Mouse (Mus musculus): ENCODE data around the gene Map3k5. TPM values are rescaled to one million over a fixed set of nuclear protein-coding genes. Genes with fewer than 3 reads are reported as not detected.

Map3k5 gene
- total RNA-seq, 2 experiments from 2014 or later, result 24.2 to 24.4 TPM

GRCm38 (mm10) chr10:19933511-19934383 lies 525 bp upstream of the Map3k5 start:
- DNase-seq (ENCODE audit: low spot score in 2 of 2), result peak; percentile 63 to 75

GRCm38 (mm10) chr10:19935295-19935623 lies 987 bp downstream of the Map3k5 start:
- DNase-seq (ENCODE audit: low spot score in 2 of 2), result no peak

- no peak for DNase-seq (ENCODE audit: low spot score in 2 of 2)
These were observed 1.6 kb downstream of the Map3k5 start for GRCm38 (mm10) chr10:19935821-19936367.

GRCm38 (mm10) chr10:19936961-19937708 lies 2.9 kb downstream of the Map3k5 start:
- DNase-seq (ENCODE audit: low spot score in 2 of 2), result no peak

GRCm38 (mm10) chr10:19938738-19939137 lies 4.5 kb downstream of the Map3k5 start:
- DNase-seq (ENCODE audit: low spot score in 2 of 2), result no peak

GRCm38 (mm10) chr10:19939282-19939705 lies 5.0 kb downstream of the Map3k5 start:
- DNase-seq (ENCODE audit: low spot score in 2 of 2), result no peak

GRCm38 (mm10) chr10:19940127-19940526 lies 5.9 kb downstream of the Map3k5 start:
- no peak for DNase-seq (ENCODE audit: low spot score in 2 of 2)

GRCm38 (mm10) chr10:19940626-19941025 lies 6.4 kb downstream of the Map3k5 start:
- DNase-seq (ENCODE audit: low spot score in 2 of 2), result no peak

GRCm38 (mm10) chr10:19941063-19941462 lies 6.8 kb downstream of the Map3k5 start:
- no peak for DNase-seq (ENCODE audit: low spot score in 2 of 2)

GRCm38 (mm10) chr10:19941914-19942313 lies 7.6 kb downstream of the Map3k5 start:
- no peak for DNase-seq (ENCODE audit: low spot score in 2 of 2)

- DNase-seq (ENCODE audit: low spot score in 2 of 2), result no peak
These were observed 8.3 kb downstream of the Map3k5 start for GRCm38 (mm10) chr10:19942621-19943020.

GRCm38 (mm10) chr10:19945651-19946050 lies 11.4 kb downstream of the Map3k5 start:
- no peak for DNase-seq (ENCODE audit: low spot score in 2 of 2)

- DNase-seq (ENCODE audit: low spot score in 2 of 2), result peak in 1 of 2 experiments; percentile 54
These were observed 12.4 kb downstream of the Map3k5 start for GRCm38 (mm10) chr10:19946644-19947043.

- DNase-seq (ENCODE audit: low spot score in 2 of 2), result no peak
These were observed 13.2 kb downstream of the Map3k5 start for GRCm38 (mm10) chr10:19947441-19947840.

- DNase-seq (ENCODE audit: low spot score in 2 of 2), result no peak
These were observed 13.6 kb downstream of the Map3k5 start for GRCm38 (mm10) chr10:19947901-19948300.

GRCm38 (mm10) chr10:19948381-19948780 lies 14.1 kb downstream of the Map3k5 start:
- no peak for DNase-seq (ENCODE audit: low spot score in 2 of 2)

- DNase-seq (ENCODE audit: low spot score in 2 of 2), result no peak
These were observed 14.8 kb downstream of the Map3k5 start for GRCm38 (mm10) chr10:19949106-19949505.

- DNase-seq (ENCODE audit: low spot score in 2 of 2), result no peak
These were observed 18.9 kb downstream of the Map3k5 start for GRCm38 (mm10) chr10:19953032-19953761.

- DNase-seq (ENCODE audit: low spot score in 2 of 2), result no peak
These were observed 20.3 kb downstream of the Map3k5 start for GRCm38 (mm10) chr10:19954572-19954971.

- no peak for DNase-seq (ENCODE audit: low spot score in 2 of 2)
These were observed 21.5 kb downstream of the Map3k5 start for GRCm38 (mm10) chr10:19955817-19956216.

GRCm38 (mm10) chr10:19956745-19957144 lies 22.5 kb downstream of the Map3k5 start:
- DNase-seq (ENCODE audit: low spot score in 2 of 2), result no peak

Data from layer of hippocampus, postnatal 14 days (tissue).